Mouse (Mus musculus) mammary gland, adult 2 months (tissue): Measurements from ENCODE around the gene Olfr970. TPM values are rescaled to one million over a fixed set of nuclear protein-coding genes. Genes with fewer than 3 reads are reported as not detected.

Experiments used
- polyA plus RNA-seq: library from polyadenylated mRNA; depleted of rRNA; stranded (reverse); fragments of >200 nt; gene quantifications from 2 replicates; pipeline ENCODE4 v1.2.3, GENCODE M21; 2012; ENCODE audit warnings: low replicate concordance; rRNA removed

The Olfr970 gene
- not detected in 2 replicates for polyA plus RNA-seq

DNA sequence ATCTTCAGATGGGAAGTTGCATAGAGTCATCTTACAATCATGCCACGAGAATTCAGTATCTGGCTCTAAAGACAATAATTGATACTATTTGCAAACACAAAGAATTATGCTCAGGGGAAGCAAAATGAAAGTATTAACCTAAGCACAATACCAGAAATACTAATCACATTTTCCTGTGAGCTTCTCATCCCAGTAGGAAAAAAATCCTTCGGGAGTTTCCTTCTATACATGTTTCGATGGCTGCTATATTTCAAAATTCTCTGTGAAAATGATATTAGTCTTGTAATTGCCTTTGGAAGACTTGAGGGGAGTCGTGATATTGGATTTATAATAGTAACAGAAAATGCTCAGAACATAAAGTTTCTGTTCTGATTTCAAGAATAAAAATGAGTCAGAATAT is at the start of gene Olfr970:
Gene Olfr970 (plus strand): TSS at position 301 of the 400 bp plus-strand sequence.

GRCm38 (mm10) chr9:39783153-39783552 is 25.5 kb upstream of the Olfr970 start, which contains the start of gene Olfr968:
Gene Olfr968 (minus strand): TSS chr9:39783253.

GRCm38 (mm10) chr9:39790558-39790957 is 18.1 kb upstream of the Olfr970 start, which contains the start of gene Olfr969:
Gene Olfr969 (plus strand): TSS chr9:39790945.

DNA sequence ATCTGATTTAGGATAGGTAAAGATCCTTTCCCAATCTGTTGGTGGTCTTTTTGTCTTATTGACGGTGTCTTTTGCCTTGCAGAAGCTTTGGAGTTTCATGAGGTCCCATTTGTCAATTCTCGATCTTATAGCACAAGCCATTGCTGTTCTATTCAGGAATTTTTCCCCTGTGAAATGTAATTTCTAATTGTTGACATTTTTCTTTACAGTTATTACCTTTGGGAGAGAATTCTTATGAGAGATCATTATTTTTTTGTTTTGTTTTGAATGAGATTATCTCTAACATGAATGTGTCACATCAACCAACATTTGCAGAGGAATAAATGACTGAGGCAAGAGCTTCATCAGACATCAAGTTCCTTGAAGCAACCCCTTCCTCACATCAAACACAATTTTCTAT is 27.9 kb downstream of the Olfr970 start, which contains the start of gene Olfr971:
Gene Olfr971 (plus strand): TSS at position 301 of the 400 bp plus-strand sequence.

DNA sequence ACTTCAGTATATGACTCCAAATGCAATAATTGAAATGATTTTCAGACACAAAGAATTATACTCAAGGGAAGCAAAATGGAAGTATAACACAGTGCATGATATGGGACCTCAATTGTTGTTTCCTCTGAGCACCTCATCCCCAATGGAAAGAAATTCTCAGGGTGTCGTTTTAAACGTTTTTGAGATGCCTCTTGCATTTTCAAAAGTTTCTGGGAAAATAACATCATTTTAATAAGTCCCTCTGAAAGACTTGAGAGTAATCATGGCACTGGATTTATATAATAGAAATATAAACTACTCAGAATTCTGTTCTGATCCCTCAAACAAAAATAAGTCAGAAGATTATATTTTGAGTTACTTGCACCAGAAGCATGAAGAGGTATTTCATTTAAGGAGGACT is 57.5 kb downstream of the Olfr970 start, which contains the start of gene Olfr972:
Gene Olfr972 (plus strand): TSS at position 301 of the 400 bp plus-strand sequence.

Other genes starting within 250 kb of the Olfr970 start
- gene Olfr959, start 233.3 kb upstream of the Olfr970 start, polyA plus RNA-seq, result not detected in 2 replicates
- gene AW551984, start 204.5 kb upstream of the Olfr970 start, polyA plus RNA-seq, result 5.5 and 7.6 TPM in 2 replicates
- not detected in 2 replicates for gene Olfr148, start 198.2 kb upstream of the Olfr970 start, polyA plus RNA-seq
- gene Olfr960, start 187.5 kb upstream of the Olfr970 start, polyA plus RNA-seq, result not detected in 2 replicates
- gene Olfr961, start 163.8 kb upstream of the Olfr970 start, polyA plus RNA-seq, result not detected in 2 replicates
- not detected in 2 replicates for gene Olfr963, start 141.7 kb upstream of the Olfr970 start, polyA plus RNA-seq
- not detected in 2 replicates for gene Olfr149, start 101.7 kb upstream of the Olfr970 start, polyA plus RNA-seq
- gene Olfr965, start 97.5 kb upstream of the Olfr970 start, polyA plus RNA-seq, result not detected in 2 replicates
- not detected in 2 replicates for gene Olfr150, start 77.9 kb upstream of the Olfr970 start, polyA plus RNA-seq
- gene Olfr967, start 62.6 kb upstream of the Olfr970 start, polyA plus RNA-seq, result not detected in 2 replicates
- not detected in 2 replicates for gene Olfr968, start 25.6 kb upstream of the Olfr970 start, polyA plus RNA-seq
- not detected in 2 replicates for gene Olfr969, start 17.9 kb upstream of the Olfr970 start, polyA plus RNA-seq
- gene Olfr971, start 28.0 kb downstream of the Olfr970 start, polyA plus RNA-seq, result not detected in 2 replicates
- gene Olfr972, start 57.6 kb downstream of the Olfr970 start, polyA plus RNA-seq, result not detected in 2 replicates
- not detected in 2 replicates for gene Olfr229, start 98.5 kb downstream of the Olfr970 start, polyA plus RNA-seq
- not detected in 2 replicates for gene Olfr974, start 128.6 kb downstream of the Olfr970 start, polyA plus RNA-seq
- gene Olfr975, start 143.2 kb downstream of the Olfr970 start, polyA plus RNA-seq, result not detected in 2 replicates
- gene Olfr976, start 152.3 kb downstream of the Olfr970 start, polyA plus RNA-seq, result not detected in 2 replicates
- gene Olfr978, start 183.3 kb downstream of the Olfr970 start, polyA plus RNA-seq, result not detected in 2 replicates
- not detected in 2 replicates for gene Olfr979, start 194.6 kb downstream of the Olfr970 start, polyA plus RNA-seq
- gene Olfr980, start 200.7 kb downstream of the Olfr970 start, polyA plus RNA-seq, result not detected in 2 replicates
- not detected in 2 replicates for gene Olfr981, start 212.6 kb downstream of the Olfr970 start, polyA plus RNA-seq